Mouse (Mus musculus): ENCODE measurements around the gene Npy4r. TPM values are rescaled to one million over a fixed set of nuclear protein-coding genes. Genes with fewer than 3 reads are reported as not detected.
A peak's percentile ranks its signal among the peaks of the same experiment; 100 is the strongest.

The Npy4r gene
- 0.17 and 0.24 TPM in 2 replicates for polyA plus RNA-seq (2014; fragmentation: Nextera tagmentation; extraction: Ambion mirVana)

DNA sequence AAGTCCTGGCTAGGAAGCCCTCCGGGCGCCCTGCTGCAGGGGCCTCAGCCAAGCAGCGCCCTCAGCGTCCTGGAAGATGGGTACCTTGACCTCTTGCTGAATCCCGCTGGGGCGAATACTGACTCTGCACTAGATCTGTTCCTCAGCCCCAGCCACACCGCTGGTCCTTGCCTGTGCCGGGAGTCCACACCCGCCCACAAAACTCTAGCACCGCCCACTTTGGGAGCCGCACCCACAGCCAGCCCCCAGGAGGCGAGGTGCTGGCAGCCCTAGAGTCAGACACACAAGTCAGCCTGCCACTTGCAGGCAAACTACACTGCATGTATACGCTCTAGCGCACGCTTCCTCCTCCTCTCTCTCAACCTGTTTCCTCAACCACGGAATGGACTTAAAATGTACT is at the start of gene Npy4r:
Npy4r (minus strand) TSS at position 148 of the 400 bp plus-strand sequence.
- Histone ChIP-seq H3K4me1 (ENCODE audit: control insufficient read depth, insufficient read depth, low read length) (no peaks in the 10 kb centered on the region), H3K4me2 (ENCODE audit: low read depth, low read length) (no peak within 1 kb of the TSS), H3K9ac (replicated peaks; ENCODE audit: low read depth, low read length) (no peak within 1 kb of the TSS), H3K9me3 (ENCODE audit: control insufficient read depth, low read length) (no peaks in the 10 kb centered on the region), H3K4me3 (ENCODE audit: low read depth, low read length) (no peak within 1 kb of the TSS), H3K36me3 (ENCODE audit: control insufficient read depth, insufficient read depth, low read length) (no peaks in the 10 kb centered on the region), H3K27ac (ENCODE audit: low read depth, low read length) (no peak within 1 kb of the TSS), H3K27me3 (ENCODE audit: control insufficient read depth, insufficient read depth, low read length) (no peaks in the 10 kb centered on the region)
- 19% methylated on average over 16 of the region's 16 CpGs for WGBS
- no peak for ATAC-seq (ENCODE audit: low read depth)

DNA sequence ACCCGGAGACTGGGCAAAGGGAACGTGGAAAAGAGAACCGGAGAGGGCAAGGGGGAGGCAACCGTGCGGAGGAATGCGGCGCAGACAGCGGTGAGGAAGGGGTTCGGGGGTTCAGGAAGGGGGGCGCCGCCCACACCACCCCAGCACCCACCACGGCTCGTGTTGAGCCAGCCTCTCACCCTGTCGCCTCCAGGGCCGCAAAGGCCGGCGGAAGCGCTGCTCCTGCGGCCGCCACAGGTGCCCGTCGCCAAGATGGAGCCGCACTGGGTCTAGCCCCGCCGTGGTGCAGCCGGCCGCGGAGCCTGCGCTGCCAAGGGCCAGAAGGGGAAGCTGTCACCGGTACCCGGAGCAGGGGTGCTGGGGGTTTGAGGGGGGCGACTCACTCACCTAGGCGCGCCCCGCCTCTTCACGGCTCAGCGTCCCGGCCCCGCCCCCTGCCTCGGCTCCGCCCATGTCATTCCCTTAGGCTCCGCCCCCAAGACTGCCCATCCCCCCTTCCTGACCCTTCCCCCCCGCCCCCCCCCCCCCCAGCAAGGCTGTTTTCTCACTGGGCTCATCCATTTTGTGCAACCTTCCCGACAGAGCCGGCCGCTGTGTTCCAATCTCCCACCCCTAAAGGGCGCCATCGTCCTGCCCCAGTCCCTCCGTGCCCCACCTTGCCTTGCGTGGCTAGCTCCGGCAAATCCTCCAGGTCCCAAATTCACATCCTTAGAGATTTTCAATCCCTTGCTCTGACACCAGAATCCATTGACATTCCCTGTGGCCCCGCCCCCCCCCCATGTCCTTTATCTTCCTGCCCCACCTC is 49.1 kb upstream of the Npy4r start, which contains the start of gene Gprin2:
Gprin2 (minus strand) TSS at position 423 of the 805 bp plus-strand sequence.
- under 1% methylated on average over 41 of the region's 52 CpGs for WGBS
- Histone ChIP-seq H3K4me3 (ENCODE audit: low read depth, low read length) (peak within 1 kb of the TSS; percentile 69), H3K27ac (ENCODE audit: low read depth, low read length) (peak within 1 kb of the TSS; percentile 55; the same call in 1 of the 2 replicates), H3K4me2 (ENCODE audit: low read depth, low read length) (peak within 1 kb of the TSS; percentile 75), H3K9ac (replicated peaks; ENCODE audit: low read depth, low read length) (peak within 1 kb of the TSS; percentile 68), H3K9me3 (ENCODE audit: control insufficient read depth, low read length) (no peaks in the 10 kb centered on the region), H3K27me3 (ENCODE audit: control insufficient read depth, insufficient read depth, low read length) (no peaks in the 10 kb centered on the region), H3K36me3 (ENCODE audit: control insufficient read depth, insufficient read depth, low read length) (no peaks in the 10 kb centered on the region), H3K4me1 (ENCODE audit: control insufficient read depth, insufficient read depth, low read length) (0 out of 2 replicates have a peak, but pooled peaks cover 3% of the 10 kb centered on the region)
- ATAC-seq (ENCODE audit: low read depth) = peak; percentile 76

DNA sequence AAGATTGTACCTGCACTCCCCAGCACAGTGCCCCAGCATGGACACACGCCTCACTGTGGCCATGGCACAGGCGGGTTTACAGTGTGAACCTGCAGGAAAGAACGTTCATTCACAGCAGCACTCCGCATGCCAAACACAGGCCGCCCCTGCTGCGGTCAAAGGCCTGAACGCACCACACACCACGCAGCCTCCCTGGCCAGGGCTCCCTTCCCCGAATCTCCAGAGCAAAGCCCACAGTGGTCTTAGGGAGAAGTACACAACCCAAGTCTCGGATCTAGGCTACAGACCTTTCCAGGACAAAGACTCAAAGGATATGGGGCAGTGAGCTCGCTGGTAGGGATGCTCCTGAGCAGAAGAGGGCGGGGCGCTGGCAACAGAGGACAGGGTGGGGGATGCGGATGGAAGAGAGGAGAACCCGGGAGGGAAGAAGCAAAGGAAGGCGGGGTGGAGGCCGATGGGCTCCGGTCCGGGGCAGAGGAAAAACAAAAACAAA is 48.5 kb upstream of the Npy4r start:
- ATAC-seq (ENCODE audit: low read depth) = peak; percentile 89

DNA sequence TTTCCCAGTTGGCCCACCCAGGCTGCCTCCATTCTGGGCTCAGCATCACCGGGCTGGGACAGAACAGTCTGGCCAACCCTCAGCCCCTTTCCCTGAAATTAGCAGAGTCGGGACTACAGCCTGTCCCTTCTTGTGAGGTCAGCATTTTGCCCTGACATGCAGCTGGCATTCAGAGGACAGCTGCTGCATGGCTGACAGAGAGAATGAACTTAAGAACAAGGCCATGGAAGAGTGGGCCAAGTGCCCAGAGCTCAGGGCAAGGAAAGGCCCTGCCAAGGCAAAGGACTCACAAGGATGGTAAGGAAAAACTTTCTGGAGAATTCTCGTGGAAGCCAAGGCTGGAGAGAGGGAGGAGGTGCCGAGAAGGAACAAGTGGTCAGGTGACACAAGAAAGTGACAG is 44.4 kb upstream of the Npy4r start:
- H3K27me3 ChIP-seq (ENCODE audit: control insufficient read depth, insufficient read depth, low read length) = no peaks in the 10 kb centered on the region
- H3K4me1 ChIP-seq (ENCODE audit: control insufficient read depth, insufficient read depth, low read length) = 0 out of 2 replicates have a peak, but pooled peaks cover 3% of the 10 kb centered on the region
- no peak for ATAC-seq (ENCODE audit: low read depth)
- H3K4me3 ChIP-seq (ENCODE audit: low read depth, low read length) = no peak overlapping the region
- no peak overlapping the region for H3K4me2 ChIP-seq (ENCODE audit: low read depth, low read length)
- H3K9me3 ChIP-seq (ENCODE audit: control insufficient read depth, low read length) = no peaks in the 10 kb centered on the region
- no peak overlapping the region for H3K9ac ChIP-seq (replicated peaks; ENCODE audit: low read depth, low read length)
- 0 out of 2 replicates have a peak, but pooled peaks cover 5% of the 10 kb centered on the region for H3K36me3 ChIP-seq (ENCODE audit: control insufficient read depth, insufficient read depth, low read length)
- H3K27ac ChIP-seq (ENCODE audit: low read depth, low read length) = no peak overlapping the region
- 64% methylated on average over 4 of the region's 4 CpGs for WGBS

More for the DNA sequence above, 48.5 kb upstream of the Npy4r start:
- Histone ChIP-seq H3K27ac (ENCODE audit: low read depth, low read length) (peak overlapping the region; percentile 55; the same call in 1 of the 2 replicates), H3K36me3 (ENCODE audit: control insufficient read depth, insufficient read depth, low read length) (no peaks in the 10 kb centered on the region), H3K4me1 (ENCODE audit: control insufficient read depth, insufficient read depth, low read length) (0 out of 2 replicates have a peak, but pooled peaks cover 3% of the 10 kb centered on the region), H3K4me2 (ENCODE audit: low read depth, low read length) (peak overlapping the region; percentile 75), H3K4me3 (ENCODE audit: low read depth, low read length) (peak overlapping the region; percentile 69), H3K27me3 (ENCODE audit: control insufficient read depth, insufficient read depth, low read length) (no peaks in the 10 kb centered on the region), H3K9me3 (ENCODE audit: control insufficient read depth, low read length) (no peaks in the 10 kb centered on the region), H3K9ac (replicated peaks; ENCODE audit: low read depth, low read length) (peak overlapping the region; percentile 68)
- WGBS = 2% methylated on average over 19 of the region's 19 CpGs

DNA sequence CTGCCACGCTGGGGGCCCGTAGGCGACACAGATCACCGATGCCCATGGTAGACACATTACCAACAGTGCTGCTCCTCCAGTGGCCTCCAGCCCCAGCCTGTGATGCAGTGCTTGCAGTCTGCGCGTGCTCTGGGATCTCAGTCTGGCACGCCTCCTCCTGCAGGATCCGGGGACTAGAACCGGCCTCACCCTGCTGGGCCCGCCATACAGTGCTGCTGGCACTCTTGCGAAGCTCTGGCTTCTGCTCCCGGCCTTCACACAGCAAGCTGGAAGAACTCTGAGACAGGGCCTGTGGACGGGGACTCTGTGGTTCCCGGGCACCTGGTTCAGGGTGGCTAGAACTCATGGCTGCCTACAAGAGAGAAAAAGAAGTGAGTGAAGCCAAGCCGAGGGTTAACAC is 43.2 kb upstream of the Npy4r start:
- Histone ChIP-seq H3K27ac (ENCODE audit: low read depth, low read length) (no peak overlapping the region), H3K36me3 (ENCODE audit: control insufficient read depth, insufficient read depth, low read length) (0 out of 2 replicates have a peak, but pooled peaks cover 5% of the 10 kb centered on the region), H3K4me2 (ENCODE audit: low read depth, low read length) (no peak overlapping the region), H3K4me3 (ENCODE audit: low read depth, low read length) (no peak overlapping the region), H3K9ac (replicated peaks; ENCODE audit: low read depth, low read length) (no peak overlapping the region), H3K9me3 (ENCODE audit: control insufficient read depth, low read length) (no peaks in the 10 kb centered on the region), H3K4me1 (ENCODE audit: control insufficient read depth, insufficient read depth, low read length) (0 out of 2 replicates have a peak, but pooled peaks cover 3% of the 10 kb centered on the region), H3K27me3 (ENCODE audit: control insufficient read depth, insufficient read depth, low read length) (no peaks in the 10 kb centered on the region)
- WGBS = 90% methylated on average over 15 of the region's 15 CpGs
- ATAC-seq (ENCODE audit: low read depth) = no peak

DNA sequence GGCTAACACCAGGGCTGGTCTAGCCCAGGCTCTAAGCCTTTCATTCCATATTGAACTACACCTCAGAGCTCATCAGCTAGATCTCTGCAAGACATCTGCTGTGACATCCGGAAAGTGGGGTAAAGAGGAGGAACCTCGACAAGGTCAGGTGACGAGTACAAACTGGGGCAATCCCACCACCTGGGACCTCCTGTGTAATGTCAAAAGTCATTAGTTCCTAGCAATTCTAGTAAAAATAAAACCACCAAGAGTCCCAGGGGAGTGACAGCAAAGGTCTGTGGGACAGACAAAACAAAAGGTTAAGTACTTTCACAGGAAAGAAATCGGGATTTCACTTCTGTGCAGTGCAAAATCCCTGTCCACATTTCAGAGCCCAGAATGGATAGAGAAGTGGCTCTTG is 41.6 kb upstream of the Npy4r start:
- no peaks in the 10 kb centered on the region for H3K9me3 ChIP-seq (ENCODE audit: control insufficient read depth, low read length)
- no peak overlapping the region for H3K9ac ChIP-seq (replicated peaks; ENCODE audit: low read depth, low read length)
- 0 out of 2 replicates have a peak, but pooled peaks cover 5% of the 10 kb centered on the region for H3K36me3 ChIP-seq (ENCODE audit: control insufficient read depth, insufficient read depth, low read length)
- no peak overlapping the region for H3K4me2 ChIP-seq (ENCODE audit: low read depth, low read length)
- H3K27me3 ChIP-seq (ENCODE audit: control insufficient read depth, insufficient read depth, low read length) = no peaks in the 10 kb centered on the region
- no peak overlapping the region for H3K4me3 ChIP-seq (ENCODE audit: low read depth, low read length)
- no peaks in the 10 kb centered on the region for H3K4me1 ChIP-seq (ENCODE audit: control insufficient read depth, insufficient read depth, low read length)
- no peak for ATAC-seq (ENCODE audit: low read depth)
- 78% methylated on average over 4 of the region's 4 CpGs for WGBS
- H3K27ac ChIP-seq (ENCODE audit: low read depth, low read length) = no peak overlapping the region

DNA sequence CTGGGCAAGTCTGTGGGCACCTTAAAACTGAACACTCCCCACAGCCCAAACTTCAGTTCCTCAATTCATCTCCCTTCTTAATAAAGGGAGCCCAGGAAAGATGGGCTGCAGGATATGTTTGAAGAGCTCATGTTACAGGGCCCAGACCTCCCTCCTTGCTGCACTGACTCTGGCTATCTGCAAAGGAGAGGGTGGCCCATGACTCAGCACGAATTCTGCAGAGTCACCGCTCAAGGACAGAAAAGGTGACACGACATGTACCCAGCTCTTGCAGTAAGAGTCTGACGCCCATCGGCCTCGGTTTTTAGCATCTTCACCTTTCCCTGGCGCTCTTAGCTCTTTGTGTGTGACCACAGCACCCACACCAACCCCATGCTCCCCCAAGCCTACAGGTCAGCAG is 38.1 kb upstream of the Npy4r start:
- no peak overlapping the region for H3K27ac ChIP-seq (ENCODE audit: low read depth, low read length)
- H3K36me3 ChIP-seq (ENCODE audit: control insufficient read depth, insufficient read depth, low read length) = 0 out of 2 replicates have a peak, but pooled peaks cover 5% of the 10 kb centered on the region
- H3K4me3 ChIP-seq (ENCODE audit: low read depth, low read length) = no peak overlapping the region
- WGBS = 76% methylated on average over 7 of the region's 7 CpGs
- ATAC-seq (ENCODE audit: low read depth) = no peak
- no peaks in the 10 kb centered on the region for H3K4me1 ChIP-seq (ENCODE audit: control insufficient read depth, insufficient read depth, low read length)
- no peak overlapping the region for H3K9ac ChIP-seq (replicated peaks; ENCODE audit: low read depth, low read length)
- H3K9me3 ChIP-seq (ENCODE audit: control insufficient read depth, low read length) = no peaks in the 10 kb centered on the region
- H3K4me2 ChIP-seq (ENCODE audit: low read depth, low read length) = no peak overlapping the region
- no peaks in the 10 kb centered on the region for H3K27me3 ChIP-seq (ENCODE audit: control insufficient read depth, insufficient read depth, low read length)

DNA sequence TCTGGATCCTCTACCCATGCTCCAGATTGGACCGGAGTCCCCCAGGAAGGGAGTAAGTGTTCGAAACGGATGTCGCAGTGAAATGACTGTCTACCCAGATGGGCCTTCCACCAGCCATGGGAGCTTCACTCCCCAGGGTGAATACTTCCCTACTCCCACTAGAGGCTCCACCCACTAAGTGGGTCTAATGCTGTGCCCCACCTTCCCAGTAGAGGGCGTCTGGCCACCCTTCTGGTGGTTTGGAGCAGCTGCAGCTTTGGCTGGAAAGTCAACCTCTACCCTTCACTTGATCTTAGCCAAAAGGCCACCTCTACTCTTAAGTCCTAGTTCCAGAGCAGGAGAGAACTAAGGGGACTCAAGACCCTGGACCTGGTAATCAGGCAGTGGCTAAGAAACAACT is 36.3 kb upstream of the Npy4r start:
- H3K27ac ChIP-seq (ENCODE audit: low read depth, low read length) = no peak overlapping the region
- WGBS = 62% methylated on average over 5 of the region's 5 CpGs
- H3K9ac ChIP-seq (replicated peaks; ENCODE audit: low read depth, low read length) = no peak overlapping the region
- H3K4me1 ChIP-seq (ENCODE audit: control insufficient read depth, insufficient read depth, low read length) = no peaks in the 10 kb centered on the region
- H3K27me3 ChIP-seq (ENCODE audit: control insufficient read depth, insufficient read depth, low read length) = no peaks in the 10 kb centered on the region
- no peaks in the 10 kb centered on the region for H3K9me3 ChIP-seq (ENCODE audit: control insufficient read depth, low read length)
- H3K4me3 ChIP-seq (ENCODE audit: low read depth, low read length) = no peak overlapping the region
- no peak for ATAC-seq (ENCODE audit: low read depth)
- no peak overlapping the region for H3K4me2 ChIP-seq (ENCODE audit: low read depth, low read length)
- no peaks in the 10 kb centered on the region for H3K36me3 ChIP-seq (ENCODE audit: control insufficient read depth, insufficient read depth, low read length)

DNA sequence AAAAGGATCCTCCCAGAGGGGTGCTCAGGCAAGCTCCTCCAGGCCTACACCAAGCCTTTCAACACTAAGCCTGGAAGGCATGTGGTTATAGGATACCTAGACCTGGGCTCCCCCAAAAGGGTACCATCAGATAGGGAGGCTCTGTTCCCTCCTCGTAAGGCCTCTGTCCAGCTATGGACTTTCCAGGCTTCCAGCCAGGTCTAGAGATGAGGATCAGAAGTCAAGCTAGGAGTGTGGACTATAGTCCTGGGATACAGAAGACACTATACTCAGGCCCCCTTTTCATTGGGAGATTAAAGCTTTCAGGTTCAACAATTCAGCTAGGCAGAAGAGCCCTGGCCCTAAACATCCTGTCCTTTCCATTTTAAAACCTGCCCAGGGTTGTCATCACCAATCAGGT is 30.8 kb upstream of the Npy4r start:
- Histone ChIP-seq H3K9me3 (ENCODE audit: control insufficient read depth, low read length) (no peaks in the 10 kb centered on the region), H3K9ac (replicated peaks; ENCODE audit: low read depth, low read length) (no peak overlapping the region), H3K4me2 (ENCODE audit: low read depth, low read length) (no peak overlapping the region), H3K4me1 (ENCODE audit: control insufficient read depth, insufficient read depth, low read length) (no peaks in the 10 kb centered on the region), H3K4me3 (ENCODE audit: low read depth, low read length) (no peak overlapping the region), H3K27ac (ENCODE audit: low read depth, low read length) (no peak overlapping the region), H3K36me3 (ENCODE audit: control insufficient read depth, insufficient read depth, low read length) (no peaks in the 10 kb centered on the region), H3K27me3 (ENCODE audit: control insufficient read depth, insufficient read depth, low read length) (no peaks in the 10 kb centered on the region)
- ATAC-seq (ENCODE audit: low read depth) = no peak
- WGBS = 88% methylated on average over 1 of the region's 1 CpGs
